Mouse (Mus musculus) embryonic facial prominence, embryonic 13.5 days (tissue): ENCODE results near the gene Tmem131. TPM values are rescaled to one million over a fixed set of nuclear protein-coding genes. Genes with fewer than 3 reads are reported as not detected.

Experiments
- ATAC-seq: fragments of 200-750 bp; cut with Nextera tagmentation; 2 replicates; pipeline ENCODE4 v1.8.0; 2017; ENCODE audit warnings: low read depth; ENCODE audit not compliant: insufficient number of reproducible peaks, insufficient read depth, low FRiP score, low TSS enrichment
- H3K27ac ChIP-seq: fragments of 300-500 bp; sonication (generic); 2 replicates; pipeline ENCODE4 v1.5.1; 2015; ENCODE audit warnings: moderate library complexity, mild to moderate bottlenecking, inconsistent platforms
- H3K27me3 ChIP-seq: fragments of 300-500 bp; sonication (generic); 2 replicates; pipeline ENCODE4 v1.6.1; 2015; ENCODE audit warnings: mild to moderate bottlenecking, inconsistent platforms
- H3K36me3 ChIP-seq: fragments of 300-500 bp; sonication (generic); 2 replicates; pipeline ENCODE4 v1.6.1; 2015; ENCODE audit warnings: mild to moderate bottlenecking, inconsistent platforms
- H3K4me1 ChIP-seq: fragments of 300-500 bp; sonication (generic); 2 replicates; pipeline ENCODE4 v1.6.1; 2015; ENCODE audit warnings: inconsistent platforms
- H3K4me2 ChIP-seq: fragments of 300-500 bp; sonication (generic); 2 replicates; pipeline ENCODE4 v1.6.1; 2015; ENCODE audit warnings: moderate library complexity, mild to moderate bottlenecking, inconsistent platforms
- H3K4me3 ChIP-seq: fragments of 300-500 bp; sonication (generic); 2 replicates; pipeline ENCODE4 v1.5.1; 2015; ENCODE audit warnings: mild to moderate bottlenecking, inconsistent platforms
- H3K9ac ChIP-seq: fragments of 300-500 bp; sonication (generic); 2 replicates; pipeline ENCODE4 v1.6.1; 2015; ENCODE audit warnings: mild to moderate bottlenecking, inconsistent platforms
- H3K9me3 ChIP-seq: fragments of 300-500 bp; sonication (generic); 2 replicates; pipeline ENCODE4 v1.6.1; 2016; ENCODE audit warnings: inconsistent platforms
- WGBS: fragments of 180-500 bp; shearing (Covaris S2); methylation state at CpG from one replicate; pipeline ENCODE4 v1.1.7; 2015; ENCODE audit warnings: mixed read lengths; 5-methylcytosine and 5-hydroxymethylcytosine counted together
- polyA plus RNA-seq: library from polyadenylated mRNA; unstranded; fragments of >200 nt; fragmentation: Nextera tagmentation; extraction: Ambion mirVana; gene quantifications from 2 replicates; pipeline ENCODE4 v1.2.1, GENCODE M21; 2015

Gene Tmem131
- polyA plus RNA-seq, result 15.8 and 17.8 TPM in 2 replicates

GRCm38 (mm10) chr1:36943653-36944052 is at the start of gene Tmem131:
TSS of gene Tmem131 (minus strand) at chr1:36943666.
- WGBS, result 66% methylated on average over 5 of the region's 5 CpGs
- Histone ChIP-seq H3K4me2 (no peak within 1 kb of the TSS), H3K9me3 (no peaks in the 10 kb centered on the region), H3K27ac (no peak within 1 kb of the TSS), H3K4me1 (peaks cover 9% of the 10 kb centered on the region; the same call in 1 of the 2 replicates), H3K36me3 (no peaks in the 10 kb centered on the region), H3K9ac (no peak within 1 kb of the TSS), H3K4me3 (no peak within 1 kb of the TSS), H3K27me3 (no peaks in the 10 kb centered on the region)
- no peak for ATAC-seq

GRCm38 (mm10) chr1:36988561-36988960 is 45.1 kb upstream of the Tmem131 start:
- Histone ChIP-seq H3K4me2 (no peak overlapping the region), H3K9me3 (no peaks in the 10 kb centered on the region), H3K27ac (no peak overlapping the region), H3K9ac (no peak overlapping the region), H3K4me1 (no peaks in the 10 kb centered on the region), H3K27me3 (no peaks in the 10 kb centered on the region), H3K4me3 (no peak overlapping the region), H3K36me3 (no peaks in the 10 kb centered on the region)
- 80% methylated on average over 6 of the region's 6 CpGs for WGBS
- ATAC-seq, result no peak

GRCm38 (mm10) chr1:36988161-36988560 is 44.7 kb upstream of the Tmem131 start:
- H3K27ac ChIP-seq, result no peak overlapping the region
- H3K4me2 ChIP-seq, result no peak overlapping the region
- H3K36me3 ChIP-seq, result no peaks in the 10 kb centered on the region
- H3K9me3 ChIP-seq, result no peaks in the 10 kb centered on the region
- no peak overlapping the region for H3K4me3 ChIP-seq
- no peak for ATAC-seq
- no peaks in the 10 kb centered on the region for H3K27me3 ChIP-seq
- no peak overlapping the region for H3K9ac ChIP-seq
- H3K4me1 ChIP-seq, result no peaks in the 10 kb centered on the region
- 79% methylated on average over 6 of the region's 6 CpGs for WGBS

GRCm38 (mm10) chr1:36987172-36988148 is 44.0 kb upstream of the Tmem131 start:
- Histone ChIP-seq H3K9ac (no peak overlapping the region), H3K9me3 (no peaks in the 10 kb centered on the region), H3K4me2 (no peak overlapping the region), H3K4me3 (no peak overlapping the region), H3K27ac (no peak overlapping the region), H3K27me3 (no peaks in the 10 kb centered on the region), H3K36me3 (no peaks in the 10 kb centered on the region), H3K4me1 (no peaks in the 10 kb centered on the region)
- ATAC-seq, result no peak
- WGBS, result 75% methylated on average over 10 of the region's 10 CpGs

- Histone ChIP-seq H3K4me1 (no peaks in the 10 kb centered on the region), H3K27me3 (no peaks in the 10 kb centered on the region), H3K36me3 (no peaks in the 10 kb centered on the region), H3K9ac (no peak overlapping the region), H3K27ac (no peak overlapping the region), H3K4me3 (no peak overlapping the region), H3K4me2 (no peak overlapping the region), H3K9me3 (no peaks in the 10 kb centered on the region)
- 54% methylated on average over 14 of the region's 14 CpGs for WGBS
- ATAC-seq, result no peak
Measured at GRCm38 (mm10) chr1:36986396-36987160, 43.1 kb upstream of the Tmem131 start.

- no peaks in the 10 kb centered on the region for H3K9me3 ChIP-seq
- no peak overlapping the region for H3K4me2 ChIP-seq
- H3K27ac ChIP-seq, result no peak overlapping the region
- H3K4me1 ChIP-seq, result no peaks in the 10 kb centered on the region
- 39% methylated on average over 6 of the region's 6 CpGs for WGBS
- no peaks in the 10 kb centered on the region for H3K27me3 ChIP-seq
- H3K36me3 ChIP-seq, result no peaks in the 10 kb centered on the region
- no peak overlapping the region for H3K9ac ChIP-seq
- no peak for ATAC-seq
- H3K4me3 ChIP-seq, result no peak overlapping the region
Measured at GRCm38 (mm10) chr1:36985896-36986295, 42.4 kb upstream of the Tmem131 start.

- no peaks in the 10 kb centered on the region for H3K27me3 ChIP-seq
Measured at GRCm38 (mm10) chr1:36984406-36984805, 40.9 kb upstream of the Tmem131 start.

GRCm38 (mm10) chr1:36983754-36984153 is 40.3 kb upstream of the Tmem131 start:
- WGBS, result 24% methylated on average over 4 of the region's 4 CpGs
- no peaks in the 10 kb centered on the region for H3K4me1 ChIP-seq

More at GRCm38 (mm10) chr1:36984406-36984805, 40.9 kb upstream of the Tmem131 start:
- Histone ChIP-seq H3K9me3 (no peaks in the 10 kb centered on the region), H3K4me1 (no peaks in the 10 kb centered on the region), H3K9ac (no peak overlapping the region), H3K4me3 (no peak overlapping the region), H3K36me3 (no peaks in the 10 kb centered on the region), H3K4me2 (no peak overlapping the region), H3K27ac (no peak overlapping the region)
- WGBS, result 32% methylated on average over 6 of the region's 6 CpGs
- no peak for ATAC-seq

GRCm38 (mm10) chr1:36982191-36982961 is 38.9 kb upstream of the Tmem131 start:
- Histone ChIP-seq H3K9ac (no peak overlapping the region), H3K4me1 (no peaks in the 10 kb centered on the region), H3K27ac (no peak overlapping the region), H3K9me3 (no peaks in the 10 kb centered on the region), H3K36me3 (no peaks in the 10 kb centered on the region), H3K4me3 (no peak overlapping the region), H3K4me2 (no peak overlapping the region), H3K27me3 (no peaks in the 10 kb centered on the region)
- WGBS, result 84% methylated on average over 9 of the region's 9 CpGs
- ATAC-seq, result no peak

More at GRCm38 (mm10) chr1:36983754-36984153, 40.3 kb upstream of the Tmem131 start:
- Histone ChIP-seq H3K9ac (no peak overlapping the region), H3K4me3 (no peak overlapping the region), H3K27ac (no peak overlapping the region), H3K27me3 (no peaks in the 10 kb centered on the region), H3K36me3 (no peaks in the 10 kb centered on the region), H3K4me2 (no peak overlapping the region), H3K9me3 (no peaks in the 10 kb centered on the region)
- no peak for ATAC-seq

GRCm38 (mm10) chr1:36976770-36977169 is 33.3 kb upstream of the Tmem131 start:
- no peak overlapping the region for H3K4me3 ChIP-seq
- no peaks in the 10 kb centered on the region for H3K4me1 ChIP-seq
- no peaks in the 10 kb centered on the region for H3K36me3 ChIP-seq
- no peaks in the 10 kb centered on the region for H3K27me3 ChIP-seq
- ATAC-seq, result no peak
- no peak overlapping the region for H3K9ac ChIP-seq
- WGBS, result 87% methylated on average over 4 of the region's 4 CpGs
- H3K27ac ChIP-seq, result no peak overlapping the region
- H3K9me3 ChIP-seq, result 0 out of 2 replicates have a peak, but pooled peaks cover 4% of the 10 kb centered on the region
- H3K4me2 ChIP-seq, result no peak overlapping the region
